ENCODE assay signal across 7 mouse cellular contexts in the genomic region with DNA sequence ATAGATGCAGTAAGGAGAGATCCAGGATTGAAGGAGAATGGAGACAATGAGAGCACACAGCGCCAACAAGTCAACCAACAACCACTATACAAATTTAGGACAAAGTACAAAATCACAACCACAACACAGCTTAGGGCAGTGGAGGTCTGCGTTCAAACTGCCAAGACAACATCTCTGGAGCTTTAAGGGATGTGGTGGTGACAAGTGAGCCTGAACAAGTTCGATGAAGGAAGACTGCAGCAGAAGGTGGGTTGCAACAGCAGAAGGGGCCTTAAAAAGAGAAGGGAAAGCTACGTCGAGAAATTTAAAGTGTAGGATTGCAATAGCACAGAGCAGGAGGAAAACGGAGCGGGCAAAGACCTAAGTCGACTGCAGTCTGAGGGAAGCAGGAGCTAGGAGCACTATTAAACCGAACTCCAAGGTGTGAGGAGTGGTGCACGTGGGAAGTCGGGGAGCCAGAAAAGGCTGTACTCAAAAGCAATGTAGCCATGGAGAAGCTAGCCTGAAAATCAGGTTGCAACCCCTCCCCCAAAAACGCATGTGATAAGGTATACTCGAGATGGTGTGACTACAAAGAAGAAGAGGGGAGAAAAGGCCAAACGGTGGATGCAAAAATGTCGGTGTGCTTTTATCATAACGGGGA. TPM values are rescaled to one million over a fixed set of nuclear protein-coding genes. Genes with fewer than 3 reads are reported as not detected.
DNase-seq lines count a peak whose midpoint lies in the region; ATAC-seq and TF ChIP-seq lines count a peak whose summit lies in the region.

No protein-coding gene starts in this region.

- H3K9me3 ChIP-seq in ES-E14 (ENCODE audit: control insufficient read depth, insufficient read depth, low read depth, low read length): no peaks in the 10 kb centered on the region
- no peaks in the 10 kb centered on the region for H3K9me3 ChIP-seq in embryonic facial prominence, embryonic 13.5 days
- no peaks in the 10 kb centered on the region for H3K9me3 ChIP-seq in hindbrain, embryonic 15.5 days
- no peaks in the 10 kb centered on the region for H3K9me3 ChIP-seq in midbrain, postnatal 0 days (ENCODE audit: low read length)

- WGBS in embryonic facial prominence, embryonic 13.5 days: 3% methylated on average over 16 of the region's 16 CpGs
- 1% methylated on average over 16 of the region's 16 CpGs for WGBS in hindbrain, embryonic 15.5 days
- WGBS in midbrain, postnatal 0 days: under 1% methylated on average over 16 of the region's 16 CpGs

- peaks cover 1 to 3% of the 10 kb centered on the region in 2 experiments; a peak in 2 of 4 replicates for H3K4me1 ChIP-seq in ES-E14 (ENCODE audit: control insufficient read depth in 2 of 2, insufficient read depth in 2 of 2, low read length in 2 of 2, poor library complexity in 1 of 2)
- peaks cover 20% of the 10 kb centered on the region for H3K4me1 ChIP-seq in embryonic facial prominence, embryonic 13.5 days
- peaks cover 34% of the 10 kb centered on the region for H3K4me1 ChIP-seq in hindbrain, embryonic 15.5 days (replicated peaks)
- peaks cover 14% of the 10 kb centered on the region for H3K4me1 ChIP-seq in midbrain, postnatal 0 days (ENCODE audit: insufficient read depth, low read length)

- no peak for ATAC-seq in embryonic facial prominence, embryonic 13.5 days (ENCODE audit: insufficient number of reproducible peaks, insufficient read depth, low FRiP score, low TSS enrichment, low read depth)
- no peak for ATAC-seq in hindbrain, embryonic 15.5 days (ENCODE audit: low FRiP score, low read depth)
- ATAC-seq in midbrain, postnatal 0 days (ENCODE audit: low FRiP score): no peak

- peak overlapping the region; percentile 85 to 94 for H3K4me3 ChIP-seq in ES-E14 (ENCODE audit: insufficient read depth in 1 of 2, low read depth in 1 of 2, low read length in 2 of 2, poor library complexity in 1 of 2, severe bottlenecking in 1 of 2)
- H3K4me3 ChIP-seq in embryonic facial prominence, embryonic 13.5 days: peak overlapping the region; percentile 87
- H3K4me3 ChIP-seq in hindbrain, embryonic 15.5 days: peak overlapping the region; percentile 86
- peak overlapping the region; percentile 85 for H3K4me3 ChIP-seq in midbrain, postnatal 0 days (ENCODE audit: low read depth, low read length)

- peak overlapping the region; percentile 87 for H3K9ac ChIP-seq in ES-E14 (ENCODE audit: insufficient read depth, low read depth, low read length, poor library complexity, severe bottlenecking)
- H3K9ac ChIP-seq in embryonic facial prominence, embryonic 13.5 days: peak overlapping the region; percentile 93
- H3K9ac ChIP-seq in hindbrain, embryonic 15.5 days: peak overlapping the region; percentile 83
- peak overlapping the region; percentile 91 for H3K9ac ChIP-seq in midbrain, postnatal 0 days (replicated peaks; ENCODE audit: low read length, poor library complexity, severe bottlenecking)

- H3K27ac ChIP-seq in ES-E14 (ENCODE audit: insufficient read depth, low read depth, low read length, poor library complexity, severe bottlenecking): no peak overlapping the region
- peak overlapping the region; percentile 89 for H3K27ac ChIP-seq in embryonic facial prominence, embryonic 13.5 days
- H3K27ac ChIP-seq in hindbrain, embryonic 15.5 days (replicated peaks): peak overlapping the region; percentile 95
- H3K27ac ChIP-seq in midbrain, postnatal 0 days (ENCODE audit: low read depth, low read length): peak overlapping the region; percentile 94

- in situ Hi-C loops in ES-E14 (cut with MboI; ENCODE audit: low sequenced_read_pairs in 2 of 2, unreplicated experiment in 2 of 2): no loop called here

- peak overlapping the region; percentile 85 for H3K4me2 ChIP-seq in embryonic facial prominence, embryonic 13.5 days
- H3K4me2 ChIP-seq in hindbrain, embryonic 15.5 days: peak overlapping the region; percentile 67
- peak overlapping the region; percentile 80 for H3K4me2 ChIP-seq in midbrain, postnatal 0 days (ENCODE audit: low read depth, low read length, poor library complexity, severe bottlenecking)

- H3K36me3 ChIP-seq in ES-E14 (ENCODE audit: control insufficient read depth, insufficient read depth, low read length, poor library complexity, severe bottlenecking): no peaks in the 10 kb centered on the region
- H3K36me3 ChIP-seq in embryonic facial prominence, embryonic 13.5 days: no peaks in the 10 kb centered on the region
- H3K36me3 ChIP-seq in hindbrain, embryonic 15.5 days: no peaks in the 10 kb centered on the region
- no peaks in the 10 kb centered on the region for H3K36me3 ChIP-seq in midbrain, postnatal 0 days (ENCODE audit: insufficient read depth, low read length)

- peak; percentile 6 to 12 for DNase-seq in B cell, adult 2 months
- no peak for DNase-seq in ES-E14 (ENCODE audit: low read depth, low spot score)
- DNase-seq in left cerebral cortex, postnatal 14 days (ENCODE audit: low spot score in 2 of 2): peak; percentile 31 to 72
- DNase-seq in midbrain, postnatal 0 days (ENCODE audit: low spot score): peak; percentile 45
- peak; percentile 31 for DNase-seq in thymus, postnatal 4 days

- no peaks in the 10 kb centered on the region for H3K27me3 ChIP-seq in embryonic facial prominence, embryonic 13.5 days
- no peaks in the 10 kb centered on the region for H3K27me3 ChIP-seq in hindbrain, embryonic 15.5 days
- H3K27me3 ChIP-seq in midbrain, postnatal 0 days (ENCODE audit: insufficient read depth, low read length): no peaks in the 10 kb centered on the region

- TF ChIP-seq CTCF in midbrain, postnatal 0 days (IDR thresholded peaks at IDR 0.05): no peak

- intact Hi-C loops in left cerebral cortex, postnatal 14 days (cut with DNase I): loop anchor here (5.0 kb wide), 1 partner anchor 256 kb away; a partner anchor contains a TSS

TF ChIP-seq in ES-E14, 5 proteins besides CTCF, POLR2A, EP300 and RAD21:
- TF ChIP-seq ZC3H11A (IDR thresholded peaks at IDR 0.05; ENCODE audit: borderline replicate concordance, low read depth, low read length) (no peak), CHD2 (IDR thresholded peaks at IDR 0.05; ENCODE audit: low read depth, low read length) (no peak), ZNF384 (IDR thresholded peaks at IDR 0.05; ENCODE audit: low read depth, low read length) (no peak), MAFK (IDR thresholded peaks at IDR 0.05; ENCODE audit: insufficient read depth, low read depth, low read length) (no peak), HCFC1 (IDR thresholded peaks at IDR 0.05; ENCODE audit: borderline replicate concordance, insufficient read depth, low read length) (no peak)

RNA-seq across cellular contexts. Expression of a gene that starts 1.3 kb away (rescaled TPM):
- total RNA-seq in ES-E14 (2012; rRNA removed): 29.1 and 33.1 TPM in 2 replicates
- polyA plus RNA-seq in embryonic facial prominence, embryonic 13.5 days (2015; fragmentation: Nextera tagmentation; extraction: Ambion mirVana): 53.5 and 60.0 TPM in 2 replicates
- 95.4 and 100 TPM in 2 replicates for polyA plus RNA-seq in hindbrain, embryonic 15.5 days (2015; fragmentation: Nextera tagmentation; extraction: Ambion mirVana)
- total RNA-seq in left cerebral cortex, postnatal 14 days (2021): 10 to 100 TPM; 79.6 to 81.8 TPM
- 67.9 and 87.7 TPM in 2 replicates for total RNA-seq in midbrain, postnatal 0 days (2014; rRNA removed)
- polyA plus RNA-seq in midbrain, postnatal 0 days (2015; fragmentation: Nextera tagmentation; extraction: Ambion mirVana): 81.7 and 84.4 TPM in 2 replicates
